ENCODE assay signal across 8 mouse cellular contexts in genomic region chr2:131351471-131351870, GRCm38 (mm10). TPM values are rescaled to one million over a fixed set of nuclear protein-coding genes. Genes with fewer than 3 reads are reported as not detected.
DNase-seq lines count a peak whose midpoint lies in the region; ATAC-seq and TF ChIP-seq lines count a peak whose summit lies in the region.

No protein-coding gene starts in this region.

- H3K27me3 ChIP-seq in testis, adult 2 months (ENCODE audit: control insufficient read depth, insufficient read depth, low read length), result no peaks in the 10 kb centered on the region
- H3K27me3 ChIP-seq in forebrain, embryonic 14.5 days (replicated peaks; ENCODE audit: control insufficient read depth, insufficient read depth, low read length), result no peaks in the 10 kb centered on the region
- no peaks in the 10 kb centered on the region for H3K27me3 ChIP-seq in liver, embryonic 14.5 days (ENCODE audit: control insufficient read depth, insufficient read depth, low read length)
- no peaks in the 10 kb centered on the region for H3K27me3 ChIP-seq in stomach, postnatal 0 days (ENCODE audit: control insufficient read depth, insufficient read depth, low read length)

- peaks cover 4% of the 10 kb centered on the region for H3K4me1 ChIP-seq in testis, adult 2 months (ENCODE audit: control insufficient read depth, insufficient read depth, low read length)
- peaks cover 4% of the 10 kb centered on the region; the same call in 1 of the 2 replicates for H3K4me1 ChIP-seq in forebrain, embryonic 14.5 days (ENCODE audit: control insufficient read depth, insufficient read depth, low read length)
- H3K4me1 ChIP-seq in liver, embryonic 14.5 days (replicated peaks; ENCODE audit: control insufficient read depth in 2 of 2, insufficient read depth in 2 of 2, low read length in 1 of 2), result peaks cover 3 to 9% of the 10 kb centered on the region in 2 experiments; a peak in 1 of 4 replicates
- no peaks in the 10 kb centered on the region for H3K4me1 ChIP-seq in stomach, postnatal 0 days (replicated peaks; ENCODE audit: control insufficient read depth, insufficient read depth)

- no peak overlapping the region for H3K27ac ChIP-seq in testis, adult 2 months (ENCODE audit: control insufficient read depth, insufficient read depth, low read depth, low read length)
- H3K27ac ChIP-seq in forebrain, embryonic 14.5 days (ENCODE audit: low read depth, low read length), result no peak overlapping the region
- H3K27ac ChIP-seq in liver, embryonic 14.5 days, result no peak overlapping the region
- no peak overlapping the region for H3K27ac ChIP-seq in stomach, postnatal 0 days (replicated peaks)

- WGBS in forebrain, embryonic 14.5 days, result 11% methylated on average over 10 of the region's 10 CpGs
- 40% methylated on average over 10 of the region's 10 CpGs for WGBS in liver, embryonic 14.5 days (ENCODE audit: insufficient replicate concordance)
- 27% methylated on average over 10 of the region's 10 CpGs for WGBS in stomach, postnatal 0 days

- no peaks in the 10 kb centered on the region for H3K36me3 ChIP-seq in testis, adult 2 months (ENCODE audit: control insufficient read depth, insufficient read depth, low read length)
- no peaks in the 10 kb centered on the region for H3K36me3 ChIP-seq in forebrain, embryonic 14.5 days (ENCODE audit: control insufficient read depth, insufficient read depth, low read length)
- no peaks in the 10 kb centered on the region for H3K36me3 ChIP-seq in liver, embryonic 14.5 days (replicated peaks; ENCODE audit: control insufficient read depth, insufficient read depth, low read depth)
- no peaks in the 10 kb centered on the region for H3K36me3 ChIP-seq in stomach, postnatal 0 days (ENCODE audit: control insufficient read depth, insufficient read depth, low read length)

- no peak for DNase-seq in testis, postnatal 14 days (ENCODE audit: low spot score)
- peak; percentile 14 for DNase-seq in forebrain, embryonic 14.5 days (ENCODE audit: low spot score)
- DNase-seq in liver, embryonic 14.5 days (ENCODE audit: low read depth in 3 of 3, low spot score in 3 of 3), result no peak
- DNase-seq in stomach, postnatal 0 days (ENCODE audit: low spot score), result no peak
- no peak for DNase-seq in gastrocnemius, adult 8-10 months (ENCODE audit: low spot score in 2 of 2)
- DNase-seq in kidney, postnatal 25 days, result no peak
- DNase-seq in left cerebral cortex, adult 18-20 months (ENCODE audit: low spot score in 2 of 2), result no peak

- H3K4me2 ChIP-seq in forebrain, embryonic 14.5 days (ENCODE audit: low read length), result peak overlapping the region; percentile 57
- peak overlapping the region; percentile 97 for H3K4me2 ChIP-seq in liver, embryonic 14.5 days (ENCODE audit: low read depth)
- peak overlapping the region; percentile 92 for H3K4me2 ChIP-seq in stomach, postnatal 0 days (replicated peaks; ENCODE audit: low read depth)

- ATAC-seq in forebrain, embryonic 14.5 days, result no peak
- no peak for ATAC-seq in liver, embryonic 14.5 days (ENCODE audit: insufficient read depth)
- no peak for ATAC-seq in stomach, postnatal 0 days (ENCODE audit: low FRiP score, low TSS enrichment)

- peak overlapping the region; percentile 91 for H3K4me3 ChIP-seq in testis, adult 2 months (ENCODE audit: control insufficient read depth, low read depth, low read length)
- H3K4me3 ChIP-seq in forebrain, embryonic 14.5 days (ENCODE audit: low read depth, low read length), result peak overlapping the region; percentile 98
- no peak overlapping the region; a peak in 1 of 4 replicates for H3K4me3 ChIP-seq in liver, embryonic 14.5 days (ENCODE audit: insufficient read depth in 1 of 2, low read depth in 2 of 2, low read length in 2 of 2)
- peak overlapping the region; percentile 97 for H3K4me3 ChIP-seq in stomach, postnatal 0 days (ENCODE audit: low read depth, low read length)

- peak overlapping the region; percentile 96 for H3K9ac ChIP-seq in forebrain, embryonic 14.5 days (ENCODE audit: low read length)
- H3K9ac ChIP-seq in liver, embryonic 14.5 days (replicated peaks), result no peak overlapping the region; the same call in 1 of the 2 replicates
- H3K9ac ChIP-seq in stomach, postnatal 0 days (ENCODE audit: low read length), result no peak overlapping the region

- TF ChIP-seq POLR2A in testis, adult 2 months (IDR thresholded peaks at IDR 0.05; ENCODE audit: control insufficient read depth, low read depth, low read length), result no peak

- TF ChIP-seq CTCF in testis, adult 2 months (IDR thresholded peaks at IDR 0.05; ENCODE audit: control insufficient read depth, insufficient read depth, insufficient replicate concordance, low read depth, low read length), result no peak
- TF ChIP-seq CTCF in liver, embryonic 14.5 days (IDR thresholded peaks at IDR 0.05; ENCODE audit: low read depth), result no peak
- no peak for TF ChIP-seq CTCF in stomach, postnatal 0 days (IDR thresholded peaks at IDR 0.05; ENCODE audit: low read depth)

- TF ChIP-seq EP300 in liver, embryonic 14.5 days (IDR thresholded peaks at IDR 0.05; ENCODE audit: low read depth), result no peak
- TF ChIP-seq EP300 in stomach, postnatal 0 days (optimal IDR thresholded peaks at IDR 0.05), result no peak

- no peaks in the 10 kb centered on the region for H3K9me3 ChIP-seq in forebrain, embryonic 14.5 days (replicated peaks; ENCODE audit: control insufficient read depth, low read length)
- H3K9me3 ChIP-seq in liver, embryonic 14.5 days (ENCODE audit: control insufficient read depth, low read length), result no peaks in the 10 kb centered on the region
- H3K9me3 ChIP-seq in stomach, postnatal 0 days (ENCODE audit: control insufficient read depth, low read length), result no peaks in the 10 kb centered on the region

RNA-seq across cellular contexts. Expression of gene Rnf24, which starts 1.2 kb away (rescaled TPM):
- polyA plus RNA-seq in testis, adult 2 months (2012; rRNA removed), result 55.4 and 64.7 TPM in 2 replicates
- polyA plus RNA-seq in forebrain, embryonic 14.5 days (2014; fragmentation: Nextera tagmentation; extraction: Ambion mirVana), result 13.9 and 16.2 TPM in 2 replicates
- 0.49 and 0.55 TPM in 2 replicates for polyA plus RNA-seq in liver, embryonic 14.5 days (2012; rRNA removed)
- 0.32 and 0.38 TPM in 2 replicates for polyA plus RNA-seq in liver, embryonic 14.5 days (2014; fragmentation: Nextera tagmentation; extraction: Ambion mirVana)
- 1.2 and 1.3 TPM in 2 replicates for polyA plus RNA-seq in stomach, postnatal 0 days (2015; fragmentation: Nextera tagmentation; extraction: Ambion mirVana)
- total RNA-seq in gastrocnemius, adult 8-10 months (2022), result 1 to 10 TPM; 1.4 to 2.3 (median 1.4) TPM
- total RNA-seq in left cerebral cortex, adult 18-20 months (2021), result 10 to 100 TPM; 40.7 to 41.8 TPM

Comparison
In these comparisons a context has a peak if more than half of its experiments do, and no peak if none do; other contexts are left out.
1. H3K4me3 ChIP-seq: peak in testis, adult 2 months (single experiment), forebrain, embryonic 14.5 days (single experiment) and stomach, postnatal 0 days (single experiment); none in liver, embryonic 14.5 days (0 of 2).
2. Peak in every context shown above with its lines, with median percentiles within 50 percentile points of each other: H3K4me2 ChIP-seq.